Mouse (Mus musculus): Measurements from ENCODE around the gene Smim5.

- no peak for TF ChIP-seq CTCF (IDR thresholded peaks at IDR 0.05; ENCODE audit: insufficient read depth, low read length)
- no peak for TF ChIP-seq POLR2A (IDR thresholded peaks at IDR 0.05; ENCODE audit: borderline replicate concordance, extremely low read depth, low read depth, low read length)
Measured at GRCm38 (mm10) chr11:115854674-115855073, 45.1 kb upstream of the Smim5 start.

Measured in lung, adult 2 months (tissue).